Mouse (Mus musculus) lung, postnatal 36 days (tissue): ENCODE measurements at regions not wholly inside any gene's neighbourhood (a gene's known extent, or its start where the extent isn't known, plus 50 kb on each side); places are given as distances from the start of the nearest gene placed in this dataset.

Experiments
- DNase-seq: peaks from one replicate; pipeline ENCODE4 v3.0.0; 2022; ENCODE audit warnings: mixed read lengths

DNA sequence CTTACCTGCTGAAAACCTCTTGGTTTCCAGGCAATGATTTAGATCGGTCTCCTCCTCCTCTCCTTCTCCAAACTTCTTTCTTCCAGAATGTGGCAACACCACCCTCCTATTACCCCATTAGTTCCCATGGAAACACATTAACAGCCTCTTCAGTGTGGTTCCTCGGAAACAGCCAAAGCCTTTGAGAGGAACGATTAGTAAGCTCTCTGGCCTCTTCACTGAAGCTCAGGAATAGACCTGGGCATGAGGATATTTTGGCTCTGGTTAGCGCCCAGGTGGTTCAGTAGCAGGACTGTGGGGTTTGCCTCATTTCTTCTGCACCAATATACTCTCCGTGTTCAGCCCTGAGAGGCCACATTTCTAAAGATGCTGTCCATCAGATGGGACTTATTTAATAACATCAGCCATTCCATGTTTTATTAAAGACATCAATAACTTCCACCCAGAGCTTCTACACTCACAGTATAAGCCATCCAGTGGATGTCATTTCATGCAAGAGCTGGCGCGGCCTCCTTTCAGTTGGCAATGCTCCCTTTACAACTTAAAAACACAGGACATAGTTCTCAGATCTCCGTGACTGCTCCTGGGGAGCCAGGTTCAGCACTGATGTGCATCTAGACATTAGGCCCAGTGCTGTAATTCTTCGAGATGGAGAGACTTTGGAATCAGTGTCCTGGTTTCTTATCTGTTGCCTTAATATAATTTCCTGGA is 52.9 kb upstream of the Tcl1b2 start:
- DNase-seq, result peak; percentile 63

DNA sequence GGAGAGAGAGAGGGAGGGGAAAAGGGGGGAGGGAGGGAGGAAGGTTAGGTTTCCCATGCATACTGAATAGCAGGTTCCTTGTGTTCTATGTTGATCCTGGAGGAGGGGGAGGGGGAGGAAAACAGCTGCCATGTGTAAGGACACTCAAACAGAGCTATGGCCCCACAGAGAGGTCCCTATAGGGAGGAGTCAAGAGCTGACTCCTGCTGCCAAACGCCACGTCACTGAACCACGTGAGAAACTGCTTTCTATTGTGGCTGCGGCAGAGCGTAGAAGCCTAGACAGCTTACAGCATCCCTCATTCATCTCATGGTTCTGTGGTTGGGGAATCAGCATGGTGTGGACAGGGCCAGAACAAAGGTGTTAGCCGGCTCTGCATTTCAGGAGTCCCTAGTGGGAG is 52.3 kb upstream of the Tcl1b2 start:
- no peak for DNase-seq
